Mouse (Mus musculus) kidney, adult 8-10 months (tissue): ENCODE results near the gene Bean1.
A peak's percentile ranks its signal among the peaks of the same experiment; 100 is the strongest.
"Not testable (repeated sequence)": the region's sequence is repeated elsewhere in the genome, so short reads cannot be mapped to it uniquely, and the experiment has no call there.

Experiments used
- DNase-seq, 2 experiments: peaks; one replicate each; pipeline ENCODE4 v3.0.0; 2022

Gene Bean1

GRCm38 (mm10) chr8:104247054-104247907 lies 77.0 kb downstream of the Bean1 start:
- peak; percentile 38 to 45 for DNase-seq

DNA sequence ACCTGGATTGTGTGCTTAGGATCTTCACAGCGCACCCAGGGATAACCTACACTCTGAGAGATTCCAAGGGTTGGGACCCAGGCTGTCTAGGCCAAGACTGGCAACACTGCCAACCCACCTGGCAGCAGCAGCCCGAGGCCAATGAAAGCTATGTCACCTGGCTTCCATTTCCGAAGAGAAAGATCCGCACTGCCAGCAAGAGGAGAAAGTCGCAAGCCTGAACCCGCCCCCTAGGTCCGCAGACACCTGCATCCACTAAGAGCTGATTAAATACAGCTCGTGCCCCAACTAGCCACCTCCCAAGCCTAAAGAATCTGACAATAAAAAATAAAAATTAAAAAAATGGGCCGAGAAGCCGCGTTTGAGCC lies 77.7 kb downstream of the Bean1 start:
- peak in 1 of 2 experiments; percentile 28 for DNase-seq

DNA sequence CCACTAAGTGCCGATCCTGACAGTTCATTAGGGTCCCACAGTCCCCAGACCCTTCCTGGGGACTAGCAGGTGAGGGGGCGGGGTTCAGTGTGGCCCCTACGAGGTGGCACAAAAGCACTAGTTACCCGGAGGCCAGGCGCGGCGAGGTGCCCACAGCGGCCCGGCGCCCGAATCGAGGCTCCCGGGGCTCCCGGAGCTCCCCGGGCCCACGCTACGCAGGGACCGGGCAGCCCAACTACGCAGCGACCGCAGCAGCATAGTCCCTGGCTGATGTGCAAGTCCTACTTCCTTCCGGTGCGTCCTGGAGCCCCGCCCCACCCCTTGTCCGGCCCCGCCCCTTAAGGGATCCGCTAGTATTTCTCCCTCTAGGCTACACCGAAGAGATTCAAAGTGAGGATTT lies 78.0 kb downstream of the Bean1 start, which contains the start of gene Tk2:
Gene Tk2 (minus strand): TSS at position 283 of the 400 bp plus-strand sequence.
- peak; percentile 64 to 72 for DNase-seq

GRCm38 (mm10) chr8:104249442-104249996 lies 79.3 kb downstream of the Bean1 start:
- DNase-seq: no peak

DNA sequence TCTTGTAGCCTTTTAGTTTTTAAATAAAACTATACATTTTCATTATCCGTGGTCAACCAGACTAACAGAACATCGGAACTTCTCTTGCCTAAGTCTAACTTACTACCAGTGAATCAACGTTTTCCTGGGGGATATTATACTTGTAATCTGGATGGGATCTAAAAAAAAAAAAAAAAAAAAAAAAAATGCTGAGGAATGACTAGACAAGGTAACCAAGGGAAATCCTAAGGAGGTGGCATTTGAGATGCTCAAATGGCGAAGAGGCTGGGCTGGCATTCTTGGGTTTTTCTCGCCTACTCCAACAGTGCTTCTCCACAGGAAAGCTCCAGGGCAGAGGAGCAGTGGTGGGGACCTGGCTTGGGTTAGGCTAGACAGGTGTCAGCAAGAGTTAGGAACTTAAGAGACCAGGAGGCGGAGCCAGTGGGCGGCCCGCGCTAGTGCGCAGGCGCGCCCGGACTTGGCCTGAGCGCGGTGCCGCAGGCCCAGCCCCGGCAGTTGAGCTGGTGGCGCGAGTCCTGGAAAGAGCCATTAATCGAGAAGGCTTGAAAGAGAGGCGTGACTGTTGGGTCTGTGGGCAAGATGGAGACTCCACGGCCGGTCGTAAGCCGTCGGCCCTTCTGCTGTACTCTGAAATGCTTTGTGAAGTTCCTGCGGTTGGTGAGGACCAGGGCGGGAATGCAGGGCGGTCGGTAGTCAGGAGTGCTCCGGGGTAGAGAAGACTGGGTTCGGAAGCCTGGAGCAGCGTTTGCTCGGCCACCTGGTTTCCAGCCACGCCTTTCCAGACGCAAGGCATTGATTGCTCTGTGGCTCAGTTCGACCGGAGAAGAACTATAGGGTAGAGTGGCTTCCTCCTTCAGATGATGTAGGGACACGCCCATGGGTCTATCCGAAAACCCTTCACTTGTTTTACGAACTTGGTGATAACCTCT lies 80.5 kb downstream of the Bean1 start, which contains the start of gene Cklf:
Gene Cklf (plus strand): TSS at position 423 of the 929 bp plus-strand sequence.
- peak; percentile 89 to 92 for DNase-seq

DNA sequence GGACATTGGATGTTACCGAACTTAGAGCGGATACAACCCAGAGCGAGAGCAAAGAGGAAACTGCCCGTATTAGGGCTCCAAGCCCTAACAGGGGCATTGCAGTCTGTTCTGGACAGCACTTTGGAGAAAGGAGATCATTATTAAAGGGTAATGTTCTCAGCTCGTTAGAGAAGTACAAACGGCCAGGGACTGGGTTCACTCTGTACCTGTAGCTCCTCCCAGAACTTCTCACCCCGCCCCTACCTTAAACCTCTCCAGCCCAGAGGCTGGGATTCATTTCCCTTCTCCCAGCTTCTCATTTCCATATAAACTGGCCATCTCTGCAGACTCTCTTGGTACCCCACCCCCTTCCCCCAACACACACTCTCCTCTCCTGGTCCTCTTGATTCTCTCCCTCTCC lies 81.2 kb downstream of the Bean1 start:
- DNase-seq: peak in 1 of 2 experiments; percentile 25

- peak in 1 of 2 experiments; percentile 39 for DNase-seq
Measured at GRCm38 (mm10) chr8:104253016-104253415, 82.8 kb downstream of the Bean1 start.

DNA sequence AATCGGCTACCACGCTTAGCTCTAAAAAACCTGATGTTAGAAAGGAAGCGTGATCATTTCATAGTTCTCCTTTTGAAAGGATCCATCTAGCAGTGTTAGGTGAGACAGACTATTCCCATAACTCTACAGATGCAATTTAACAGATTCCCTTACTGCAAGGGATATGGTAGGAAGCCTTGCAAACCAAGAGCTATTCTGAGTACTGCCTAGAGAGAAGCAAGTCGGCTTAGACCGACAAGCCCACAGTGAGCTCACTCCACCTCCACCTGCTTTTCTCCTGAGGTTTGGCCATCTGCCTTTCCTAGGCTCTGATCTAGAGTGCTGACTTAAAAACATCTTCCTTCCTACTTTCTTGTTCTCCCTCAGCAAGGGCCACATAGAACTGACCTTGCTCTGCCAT lies 91.6 kb downstream of the Bean1 start:
- DNase-seq: not testable (repeated sequence)

DNA sequence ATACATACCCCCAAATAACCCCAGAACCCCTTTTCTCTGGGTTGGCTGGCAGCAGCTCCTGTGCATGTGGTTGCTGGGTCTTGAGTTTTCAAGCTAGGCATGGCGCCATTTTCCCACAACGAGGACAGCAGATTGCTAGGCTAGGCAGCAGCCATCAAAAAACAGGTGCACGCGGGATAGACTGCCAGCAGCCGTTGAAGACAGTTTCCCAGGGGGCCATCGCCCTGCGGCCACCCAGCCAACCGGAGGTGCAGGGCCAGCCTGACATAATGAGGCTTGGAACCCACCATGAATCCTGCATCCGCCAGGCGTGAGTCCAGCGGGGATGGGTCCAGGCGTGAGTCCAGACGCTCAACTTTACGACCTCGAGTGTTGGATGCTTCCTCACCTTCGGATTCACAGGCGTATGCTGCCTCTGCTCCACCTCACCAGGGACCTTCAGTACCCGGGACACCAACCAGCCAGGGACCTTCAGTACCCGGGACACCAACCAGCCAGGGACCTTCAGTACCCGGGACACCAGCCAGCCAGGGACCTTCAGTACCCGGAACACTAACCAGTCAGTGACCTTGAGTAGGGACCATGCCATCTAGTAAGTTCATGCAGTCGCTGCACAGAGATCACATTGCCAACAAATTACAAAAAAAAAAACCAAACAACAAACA lies 94.2 kb downstream of the Bean1 start:
- DNase-seq: not testable (repeated sequence)

GRCm38 (mm10) chr8:104268368-104268767 lies 98.1 kb downstream of the Bean1 start:
- no peak for DNase-seq
